Mouse (Mus musculus): Measurements from ENCODE around the gene Gm20683.

DNA sequence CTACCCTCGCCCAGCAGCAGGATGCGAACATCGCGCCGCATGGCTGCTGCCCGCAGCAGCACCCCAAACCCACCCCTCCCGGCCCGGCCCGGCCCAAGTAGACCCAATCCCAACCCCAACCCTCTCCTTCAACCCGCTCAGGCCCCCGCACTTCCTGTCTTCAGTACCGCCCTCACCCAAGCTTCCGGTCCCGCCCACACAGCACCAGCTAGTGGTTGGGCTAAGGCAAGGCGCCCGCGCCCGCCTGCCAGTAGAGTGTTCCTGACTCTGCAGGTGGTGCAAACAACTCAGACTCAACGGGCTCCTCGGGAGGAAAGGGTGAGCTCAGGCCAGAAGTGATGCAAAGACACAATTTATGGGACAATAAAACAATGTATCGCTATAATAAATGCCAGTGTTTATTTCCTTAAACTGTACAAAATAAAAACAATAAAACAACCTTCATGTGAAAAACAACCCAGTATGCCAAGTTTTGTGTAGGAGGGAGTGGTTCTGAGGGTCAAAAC, 2.9 kb upstream of the Gm20683 start, which contains the start of gene Rhot2:
- TF ChIP-seq KAT2A (conservative IDR thresholded peaks at IDR 0.05; ENCODE audit: low read depth, low read length) (no peak), MAFK (IDR thresholded peaks at IDR 0.05; ENCODE audit: borderline replicate concordance, low read depth, low read length) (no peak), MAX (IDR thresholded peaks at IDR 0.05; ENCODE audit: low read length) (no peak), CTCF (IDR thresholded peaks at IDR 0.05 in 2 of 3, conservative IDR thresholded peaks at IDR 0.05 in 1 of 3; ENCODE audit: control insufficient read depth in 1 of 3, insufficient read depth in 1 of 3, low read depth in 2 of 3, low read length in 3 of 3, poor library complexity in 1 of 3, severe bottlenecking in 1 of 3) (peak in 1 of 3 experiments; percentile 29; a peak in 2 of 6 replicates), ELF1 (IDR thresholded peaks at IDR 0.05; ENCODE audit: low read depth, low read length) (peak; percentile 78), POLR2AphosphoS5 (IDR thresholded peaks at IDR 0.05; ENCODE audit: borderline replicate concordance, low read depth, low read length) (no peak; the same call in 1 of the 2 replicates), USF2 (IDR thresholded peaks at IDR 0.05; ENCODE audit: borderline replicate concordance in 1 of 2, insufficient read depth in 1 of 2, low read depth in 1 of 2, low read length in 2 of 2) (no peak), POLR2A (IDR thresholded peaks at IDR 0.05; ENCODE audit: control insufficient read depth in 1 of 2, insufficient read depth in 1 of 2, low read depth in 1 of 2, low read length in 2 of 2, poor library complexity in 1 of 2) (peak; percentile 90 to 93), POLR2AphosphoS2 (IDR thresholded peaks at IDR 0.05; ENCODE audit: low read length) (peak; percentile 94), CHD2 (IDR thresholded peaks at IDR 0.05; ENCODE audit: low read length) (no peak), GABPA (IDR thresholded peaks at IDR 0.05; ENCODE audit: low read depth, low read length) (no peak), BHLHE40 (IDR thresholded peaks at IDR 0.05; ENCODE audit: borderline replicate concordance, low read depth, low read length) (no peak), JUND (IDR thresholded peaks at IDR 0.05; ENCODE audit: low read depth, low read length) (no peak), MXI1 (IDR thresholded peaks at IDR 0.05; ENCODE audit: low read depth, low read length) (peak; percentile 54; the same call in 1 of the 2 replicates)
